Mouse (Mus musculus) kidney, adult 8-10 months (tissue): ENCODE results near the gene Grsf1.

Experiments
- DNase-seq, 2 experiments: peaks; one replicate each; pipeline ENCODE4 v3.0.0; 2022

The Grsf1 gene

DNA sequence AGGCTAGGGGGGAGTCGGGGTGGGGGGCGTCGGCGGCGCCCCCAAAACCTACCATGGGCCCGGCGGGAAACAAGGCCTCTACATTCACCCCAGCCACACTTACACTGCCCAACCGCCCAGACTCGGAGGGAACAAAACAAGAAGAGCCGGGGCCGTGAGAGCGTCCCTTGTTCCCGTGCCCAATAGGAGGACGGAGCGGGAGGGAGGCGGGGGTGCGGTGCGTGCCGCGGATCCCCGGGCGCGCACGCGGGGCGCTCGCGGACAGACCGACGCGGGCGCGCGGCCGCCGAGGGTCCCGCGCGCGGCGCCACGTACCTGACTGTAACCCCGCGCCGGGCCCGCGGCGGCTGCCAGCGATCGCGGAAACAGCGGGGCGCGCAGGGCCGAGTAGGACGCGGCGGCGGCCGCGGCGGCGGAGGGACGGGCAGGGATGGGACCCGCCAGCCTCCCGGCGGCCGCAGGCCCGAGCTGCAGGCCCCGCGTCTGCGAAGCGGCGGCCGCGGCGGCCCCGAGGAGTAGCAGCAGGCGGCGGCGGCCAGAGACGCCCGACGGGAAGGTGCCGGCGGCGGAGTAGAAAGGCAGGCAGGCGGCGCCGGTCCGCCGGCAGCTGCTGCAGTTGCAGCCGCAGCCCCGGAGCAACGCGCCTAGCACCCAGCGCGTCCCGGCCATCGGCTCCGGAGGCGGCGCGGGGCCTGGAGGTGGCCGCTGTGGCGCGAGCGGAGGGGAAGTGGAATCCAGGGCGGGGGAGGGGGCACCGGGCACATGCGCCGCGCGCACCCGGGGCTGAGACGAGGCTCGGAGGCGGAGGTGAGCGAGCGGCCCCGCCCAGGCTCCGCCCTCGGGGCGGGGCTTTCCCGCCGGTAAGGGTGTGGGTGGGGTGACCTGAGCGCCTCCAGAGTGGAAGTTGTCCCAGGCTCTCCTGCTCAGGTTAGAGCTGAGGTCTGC, at the start of gene Grsf1:
Grsf1 (minus strand) TSS at position 729 of the 945 bp plus-strand sequence.
- peak; percentile 95 for DNase-seq

DNA sequence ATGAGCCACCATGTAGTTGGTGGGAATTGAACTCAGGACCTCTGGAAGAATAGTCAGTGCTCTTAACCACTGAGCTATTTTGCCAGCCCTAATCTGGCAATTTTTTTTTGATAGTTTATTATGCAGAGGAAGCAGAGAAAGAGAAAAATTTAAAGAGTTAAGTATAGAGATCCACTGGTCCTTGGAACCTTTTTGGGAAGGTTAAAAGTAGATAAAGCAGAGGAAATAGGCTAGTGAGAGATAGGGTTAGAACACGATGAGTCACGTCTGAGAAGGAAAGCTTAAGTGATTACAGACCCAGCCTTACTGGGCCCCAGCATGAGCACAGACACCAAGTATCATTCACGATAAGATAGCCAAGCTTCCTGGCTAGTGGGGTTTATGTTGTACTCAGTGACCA, 48.1 kb upstream of the Grsf1 start:
- no peak for DNase-seq

- peak in 1 of 2 experiments; percentile 39 for DNase-seq
Observed at GRCm38 (mm10) chr5:88722213-88722600, 46.2 kb upstream of the Grsf1 start.

DNA sequence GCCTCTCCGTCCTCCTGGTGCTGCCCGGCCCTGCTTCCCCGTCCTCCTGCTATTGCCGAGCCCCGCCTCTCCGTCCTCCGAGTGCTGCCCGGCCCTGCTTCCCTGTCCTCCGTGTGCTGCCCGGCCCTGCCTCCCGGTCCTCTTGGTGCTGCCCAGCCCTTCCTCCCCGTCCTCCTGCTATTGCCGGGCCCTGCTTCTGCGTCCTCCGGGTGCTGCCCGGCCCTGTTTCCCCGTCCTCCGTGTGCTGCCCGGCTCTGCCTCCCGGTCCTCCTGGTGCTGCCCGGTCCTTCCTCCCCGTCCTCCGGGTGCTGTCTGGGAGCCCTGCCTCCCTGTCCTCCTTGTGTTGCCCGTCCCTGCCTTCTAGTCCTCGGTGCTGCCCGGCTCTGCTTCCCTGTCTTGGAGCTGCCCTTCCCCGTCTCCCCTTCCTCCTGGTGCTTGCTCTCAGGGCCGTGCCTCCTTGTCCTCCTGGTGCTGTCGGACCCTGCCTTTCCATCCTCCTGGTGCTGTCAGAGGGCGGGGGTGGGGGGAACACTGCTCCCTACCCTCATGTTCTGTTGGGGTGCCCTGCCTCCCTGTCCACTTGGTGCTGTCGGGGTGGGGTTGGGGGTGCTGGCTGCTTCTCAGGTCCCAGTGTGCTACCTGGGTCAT, 45.7 kb upstream of the Grsf1 start:
- DNase-seq, result peak; percentile 19 to 42

DNA sequence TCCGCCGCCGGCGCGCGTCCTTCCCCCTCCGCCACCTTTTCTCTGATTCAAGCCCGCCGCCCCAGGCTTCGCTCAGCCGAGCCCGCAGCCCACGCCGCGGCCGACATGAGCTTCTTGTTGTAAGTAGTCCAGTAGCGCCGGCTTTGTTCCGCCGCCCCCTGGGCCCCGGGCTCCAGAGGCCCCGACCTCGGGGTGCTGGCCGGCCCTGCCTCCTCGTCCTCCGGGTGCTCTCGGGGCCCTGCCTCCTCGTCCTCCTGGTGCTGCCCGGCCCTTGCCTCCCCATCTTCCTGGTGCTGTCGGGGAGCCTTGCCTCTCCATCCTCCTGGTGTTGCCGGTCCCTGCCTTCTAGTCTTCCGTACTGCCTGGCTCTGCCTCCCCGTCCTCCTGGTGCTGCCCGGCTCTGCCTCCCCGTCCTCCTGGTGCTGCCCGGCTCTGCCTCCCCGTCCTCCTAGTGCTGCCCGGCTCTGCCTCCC, 45.1 kb upstream of the Grsf1 start:
- DNase-seq, result no peak

DNA sequence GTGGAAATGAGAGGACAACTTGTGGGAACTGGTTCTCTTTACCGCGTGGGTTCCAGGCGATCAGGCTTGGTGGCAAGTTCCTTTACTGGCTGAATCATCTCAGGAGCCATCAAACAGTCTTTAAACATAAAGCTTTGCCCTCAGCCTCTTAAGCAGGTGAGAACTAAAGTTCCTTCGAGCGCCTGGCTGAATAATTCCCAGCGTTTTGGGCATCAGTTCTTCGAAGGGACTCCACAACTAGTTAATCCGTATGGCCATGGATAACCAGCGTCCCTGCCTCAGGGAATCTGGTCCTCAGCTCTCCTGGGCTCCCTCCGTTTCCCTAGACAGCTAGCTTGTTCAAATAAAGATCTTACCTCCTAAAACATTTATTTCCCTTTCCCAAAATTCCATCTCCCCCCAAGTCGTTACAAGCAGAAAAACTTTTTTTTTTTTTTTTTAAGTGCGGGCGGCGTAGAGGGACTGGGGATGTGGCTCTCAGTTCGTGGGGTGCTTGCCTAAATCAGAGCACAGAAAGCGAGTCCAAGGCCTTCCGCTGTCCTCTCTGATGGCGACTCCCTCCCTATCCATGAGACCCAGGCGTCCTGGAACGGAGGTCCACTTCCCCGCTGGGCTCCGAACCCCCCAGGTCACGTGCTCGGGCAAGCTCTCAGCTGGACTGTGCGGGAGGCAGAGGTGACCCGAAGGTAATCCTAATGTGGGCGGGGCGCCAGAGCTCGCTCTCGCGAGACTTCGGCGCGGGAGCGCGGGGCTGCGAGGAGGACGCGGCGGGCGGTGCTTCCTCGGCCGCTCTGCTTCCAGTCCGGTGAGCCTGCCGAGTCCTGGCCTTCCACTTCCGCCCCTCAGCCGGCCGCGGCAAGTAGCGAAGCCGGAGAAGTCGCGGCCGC, 44.4 kb upstream of the Grsf1 start, which contains the start of gene Mob1b:
Mob1b (plus strand) TSS at position 740 of the 887 bp plus-strand sequence.
- DNase-seq, result peak; percentile 97 to 99

DNA sequence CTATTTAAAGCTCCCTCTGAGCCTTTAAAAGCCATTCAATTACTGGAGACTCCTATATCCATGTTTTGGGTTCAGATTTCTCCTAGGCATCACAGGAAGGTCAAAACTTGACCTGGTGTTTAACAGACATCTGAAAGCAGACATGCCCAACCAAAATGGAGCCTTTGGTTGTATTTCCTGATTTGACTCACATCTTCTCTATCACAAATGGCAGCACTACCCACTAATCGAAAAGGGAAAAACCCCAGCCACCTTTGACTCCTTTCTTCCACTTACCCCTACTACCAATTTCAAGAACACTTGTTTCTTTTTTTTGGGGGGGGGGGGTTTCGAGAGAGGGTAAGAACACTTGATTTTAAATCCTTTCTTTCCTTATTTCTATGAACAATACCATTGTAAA, 41.0 kb upstream of the Grsf1 start:
- no peak for DNase-seq

GRCm38 (mm10) chr5:88712328-88712727, 36.4 kb upstream of the Grsf1 start:
- no peak for DNase-seq

- no peak for DNase-seq
Observed at GRCm38 (mm10) chr5:88711618-88712224, 35.8 kb upstream of the Grsf1 start.

GRCm38 (mm10) chr5:88711128-88711527, 35.2 kb upstream of the Grsf1 start:
- DNase-seq, result no peak

DNA sequence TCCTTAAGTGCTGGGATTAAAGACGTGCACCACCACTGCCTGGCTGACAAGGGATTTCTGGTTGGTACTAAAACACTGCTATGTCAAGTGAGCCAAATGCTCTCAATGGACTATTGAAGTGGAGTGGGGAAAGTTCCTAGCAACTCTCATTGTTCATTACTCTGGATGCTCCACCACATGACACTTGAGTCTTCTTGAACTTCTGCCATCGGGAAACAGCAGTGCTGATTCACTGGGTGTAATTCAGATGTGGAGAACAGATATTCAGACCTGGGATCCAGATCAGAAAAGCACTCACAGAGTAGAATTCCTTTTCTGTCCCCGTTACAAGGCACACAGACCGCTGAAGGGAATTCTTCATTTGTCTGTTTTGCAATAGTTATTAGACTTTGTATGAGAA, 27.6 kb upstream of the Grsf1 start:
- no peak for DNase-seq

GRCm38 (mm10) chr5:88702041-88702440, 26.1 kb upstream of the Grsf1 start:
- peak; percentile 48 to 62 for DNase-seq

DNA sequence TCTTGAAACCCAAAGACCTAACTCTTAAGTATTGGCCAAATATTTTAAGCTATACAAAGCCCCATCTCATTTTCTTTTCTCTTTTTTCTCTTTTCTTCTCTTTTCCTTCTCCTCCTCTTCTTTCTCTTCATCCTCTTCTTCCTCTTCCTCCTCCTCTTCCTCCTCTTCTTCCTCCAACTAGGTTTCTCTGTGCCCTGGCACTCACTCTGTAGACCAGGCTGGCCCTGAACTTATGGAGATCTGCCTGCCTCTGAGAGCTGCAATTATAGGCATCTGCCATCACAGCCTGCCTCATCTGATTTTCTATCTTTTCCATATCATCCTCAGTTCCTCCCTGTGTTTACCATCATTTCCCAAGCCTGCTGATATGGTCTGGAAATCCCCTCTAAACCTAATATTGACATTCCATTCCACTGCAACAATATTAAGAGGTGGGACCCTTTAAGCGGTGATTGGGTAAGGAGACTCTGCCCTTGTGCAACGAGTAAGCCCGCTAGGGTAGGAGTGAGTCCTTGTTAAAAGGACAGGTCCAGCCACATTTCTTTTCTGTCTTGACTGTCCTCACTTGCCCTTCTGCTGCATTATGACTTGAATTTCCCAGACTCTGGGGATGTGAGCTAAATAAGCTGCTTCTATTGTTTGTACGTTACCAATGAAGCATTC, 23.4 kb upstream of the Grsf1 start:
- no peak for DNase-seq

- no peak for DNase-seq
Observed at GRCm38 (mm10) chr5:88697291-88697690, 21.3 kb upstream of the Grsf1 start.

- DNase-seq, result no peak
Observed at GRCm38 (mm10) chr5:88693057-88693456, 17.1 kb upstream of the Grsf1 start.

GRCm38 (mm10) chr5:88692586-88692985, 16.6 kb upstream of the Grsf1 start:
- no peak for DNase-seq

GRCm38 (mm10) chr5:88691506-88692095, 15.6 kb upstream of the Grsf1 start:
- DNase-seq, result peak; percentile 37 to 54

GRCm38 (mm10) chr5:88690681-88691505, 14.9 kb upstream of the Grsf1 start:
- DNase-seq, result no peak

- no peak for DNase-seq
Observed at GRCm38 (mm10) chr5:88689279-88689938, 13.4 kb upstream of the Grsf1 start.
